Comparison of ENCODE assay signal across 8 mouse cellular contexts in the genomic region with DNA sequence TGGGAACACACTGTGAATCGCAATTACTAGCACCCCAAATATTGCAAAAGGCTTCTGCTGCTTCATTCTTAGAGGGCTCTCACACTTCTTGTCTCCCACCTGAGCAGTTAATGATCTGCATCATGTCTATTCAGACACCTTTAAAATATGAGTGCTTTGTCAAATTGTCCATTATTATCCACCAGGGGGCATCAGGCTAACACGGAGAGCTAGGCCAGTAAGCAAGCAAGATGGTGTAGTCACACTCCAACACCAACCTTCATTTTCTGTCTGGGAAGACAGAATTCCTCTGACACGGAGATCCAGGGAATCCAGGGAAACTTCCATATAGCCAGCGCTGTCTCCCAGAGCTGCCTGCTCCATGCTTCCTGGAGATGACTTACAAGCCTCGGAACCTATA.
DNase-seq lines count a peak whose midpoint lies in the region; ATAC-seq and TF ChIP-seq lines count a peak whose summit lies in the region.

No protein-coding gene starts in this region.

- DNase-seq in heart, adult 2 months: no peak
- DNase-seq in thymus, postnatal 14 days: peak; percentile 19
- DNase-seq in thymus, postnatal 4 days: no peak
- peak; percentile 50 for DNase-seq in embryo, embryonic 10.5 days (ENCODE audit: low spot score)
- DNase-seq in right cerebral cortex, adult 2 months (ENCODE audit: low spot score in 2 of 2): no peak
- no peak for DNase-seq in urinary bladder, adult 2 months (ENCODE audit: low spot score)

- ATAC-seq in heart, embryonic 11.5 days (replicated peaks; ENCODE audit: insufficient number of reproducible peaks, low FRiP score, low TSS enrichment): no peak
- ATAC-seq in neutrophil, adult 5-6 weeks (ENCODE audit: extremely low read depth, insufficient number of reproducible peaks, low FRiP score, poor library complexity, severe bottlenecking): peak; percentile 41; the same call in 1 of the 2 replicates

- no peaks in the 10 kb centered on the region for H3K79me2 ChIP-seq in heart, adult 2 months (replicated peaks; ENCODE audit: control insufficient read depth, insufficient read depth, low read length)

- H3K4me2 ChIP-seq in heart, embryonic 11.5 days: no peak overlapping the region

- no peaks in the 10 kb centered on the region for H3K9me3 ChIP-seq in heart, embryonic 11.5 days (replicated peaks; ENCODE audit: control insufficient read depth, low read length)

- no peak overlapping the region for H3K9ac ChIP-seq in heart, adult 2 months (ENCODE audit: low read depth, low read length)
- H3K9ac ChIP-seq in heart, embryonic 11.5 days (ENCODE audit: low read depth, low read length): no peak overlapping the region

- TF ChIP-seq CTCF in heart, adult 2 months (IDR thresholded peaks at IDR 0.05): peak; percentile 73

- peaks cover 7% of the 10 kb centered on the region for H3K36me3 ChIP-seq in heart, adult 2 months (ENCODE audit: control insufficient read depth, insufficient read depth, low read length)
- peaks cover 15% of the 10 kb centered on the region for H3K36me3 ChIP-seq in heart, embryonic 11.5 days (ENCODE audit: control insufficient read depth, insufficient read depth, low read length)

- H3K27ac ChIP-seq in heart, adult 2 months: no peak overlapping the region
- H3K27ac ChIP-seq in heart, embryonic 11.5 days (ENCODE audit: low read depth, low read length): no peak overlapping the region

- no peaks in the 10 kb centered on the region for H3K27me3 ChIP-seq in heart, adult 2 months (ENCODE audit: control insufficient read depth, insufficient read depth, low read length)
- H3K27me3 ChIP-seq in heart, embryonic 11.5 days (ENCODE audit: control insufficient read depth, insufficient read depth, low read length): no peaks in the 10 kb centered on the region

- no peak for TF ChIP-seq EP300 in heart, adult 2 months (IDR thresholded peaks at IDR 0.05; ENCODE audit: insufficient read depth, low read depth, low read length)

- no peaks in the 10 kb centered on the region for H3K4me1 ChIP-seq in heart, adult 2 months (ENCODE audit: control insufficient read depth, insufficient read depth, low read length)
- H3K4me1 ChIP-seq in heart, embryonic 11.5 days (ENCODE audit: control insufficient read depth, insufficient read depth, low read length): peaks cover 7% of the 10 kb centered on the region; the same call in 1 of the 2 replicates

- intact Hi-C loops in heart, adult 2 months (cut with DNase I): loop anchor here (5.0 kb wide), 1 partner anchor 85 kb away; a partner anchor contains a TSS

- WGBS in heart, adult 2 months: 68% methylated on average over 5 of the region's 5 CpGs
- WGBS in heart, embryonic 11.5 days (ENCODE audit: insufficient replicate concordance): 82% methylated on average over 5 of the region's 5 CpGs

- H3K4me3 ChIP-seq in heart, adult 2 months: no peak overlapping the region
- H3K4me3 ChIP-seq in heart, embryonic 11.5 days (ENCODE audit: low read depth, low read length): no peak overlapping the region

- no peak for TF ChIP-seq POLR2A in heart, adult 2 months (IDR thresholded peaks at IDR 0.05; ENCODE audit: insufficient read depth, low read depth, low read length)

Comparison
In these comparisons a context has a peak if more than half of its experiments do, and no peak if none do; other contexts are left out.
1. DNase-seq: peak in thymus, postnatal 14 days (single experiment) and embryo, embryonic 10.5 days (single experiment); none in heart, adult 2 months (0 of 2), thymus, postnatal 4 days (single experiment), right cerebral cortex, adult 2 months (0 of 2) and urinary bladder, adult 2 months (single experiment).